Mouse (Mus musculus): ENCODE measurements around the gene Pacsin3.

Gene Pacsin3

GRCm38 (mm10) chr2:91306589-91306988 is 50.8 kb downstream of the Pacsin3 start:
- no peak for DNase-seq

- no peak for DNase-seq
These were observed 52.9 kb downstream of the Pacsin3 start for GRCm38 (mm10) chr2:91308680-91309079.

DNA sequence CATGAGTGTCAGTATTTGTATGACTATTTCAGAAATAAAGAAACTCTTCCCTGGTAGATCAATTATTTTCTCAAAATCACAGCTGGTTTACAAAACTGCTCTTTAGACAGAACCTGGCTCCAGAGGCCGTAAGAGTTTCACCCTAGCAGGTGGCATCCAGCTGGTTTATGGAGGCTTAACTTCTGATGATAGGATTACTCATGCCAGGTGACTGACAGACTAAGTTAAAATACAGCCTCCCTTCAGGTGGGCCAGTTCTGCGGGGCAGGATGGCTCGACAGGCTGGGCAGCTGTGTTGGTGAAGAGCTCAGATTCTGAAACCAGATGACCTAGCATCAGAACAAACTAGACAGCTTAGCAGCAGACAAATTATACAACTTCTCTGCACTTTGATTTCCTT is 53.8 kb downstream of the Pacsin3 start:
- no peak for DNase-seq

GRCm38 (mm10) chr2:91312578-91313311 is 57.0 kb downstream of the Pacsin3 start:
- peak in 1 of 2 experiments; percentile 56 for DNase-seq

DNA sequence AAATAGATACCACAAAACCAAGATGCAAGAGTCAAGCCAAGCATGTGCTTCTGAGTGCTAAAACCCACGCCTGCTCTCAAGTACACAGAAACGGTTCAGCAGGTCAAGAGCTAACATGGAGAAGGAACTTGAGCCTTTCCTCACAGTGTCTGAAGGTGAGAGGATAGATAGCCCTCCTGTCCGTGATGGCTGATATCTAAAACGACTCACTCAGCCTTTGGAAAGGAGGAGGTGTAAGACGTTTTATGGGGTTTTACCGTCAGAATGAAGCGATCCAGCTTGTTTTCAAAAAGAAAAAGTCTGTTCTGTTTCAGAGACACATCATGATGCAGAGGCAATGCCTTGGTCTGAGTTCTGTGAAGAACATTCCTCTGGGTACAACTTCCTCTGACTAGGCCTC is 58.4 kb downstream of the Pacsin3 start:
- DNase-seq, result no peak
